ENCODE assay signal across 9 mouse cellular contexts in genomic region chr13:12369041-12369621, GRCm38 (mm10). TPM values are rescaled to one million over a fixed set of nuclear protein-coding genes. Genes with fewer than 3 reads are reported as not detected.
DNase-seq lines count a peak whose midpoint lies in the region; ATAC-seq and TF ChIP-seq lines count a peak whose summit lies in the region.
"Had no signal": no experiment of that assay in that cellular context is flagged by ENCODE, and none has a peak within 500 bp of the region (broad histone marks: within the 10 kb centered on the region; RNA-seq: fewer than 3 reads in every experiment).

No protein-coding gene starts in this region.

- 51% methylated on average over 8 of the region's 8 CpGs for WGBS in liver, adult 2 months
- WGBS in heart, embryonic 12.5 days = 33% methylated on average over 8 of the region's 8 CpGs

- no peaks in the 10 kb centered on the region for H3K27me3 ChIP-seq in liver, adult 2 months (ENCODE audit: control insufficient read depth, insufficient read depth, low read length)
- no peaks in the 10 kb centered on the region for H3K27me3 ChIP-seq in heart, embryonic 12.5 days (replicated peaks)

- no peak overlapping the region for H3K4me3 ChIP-seq in liver, adult 2 months (ENCODE audit: insufficient read depth, low read depth, low read length)
- H3K4me3 ChIP-seq in brown adipose tissue, adult 24 weeks (ENCODE audit: insufficient read depth, low read depth, low read length) = peak overlapping the region; percentile 12; the same call in 1 of the 2 replicates
- 0 out of 2 replicates have a peak overlapping the region, but pooled peaks have one; percentile 5 for H3K4me3 ChIP-seq in heart, embryonic 12.5 days
- H3K4me3 ChIP-seq: midbrain, embryonic 10.5 days had no signal

- no peaks in the 10 kb centered on the region for H3K79me2 ChIP-seq in liver, adult 2 months (ENCODE audit: control insufficient read depth, insufficient read depth, low read length)

- peak overlapping the region; percentile 51 for H3K4me2 ChIP-seq in heart, embryonic 12.5 days

- no peaks in the 10 kb centered on the region for H3K9me3 ChIP-seq in heart, embryonic 12.5 days (replicated peaks)
- H3K9me3 ChIP-seq: midbrain, embryonic 10.5 days had no signal

- H3K4me1 ChIP-seq in liver, adult 2 months (ENCODE audit: control insufficient read depth, insufficient read depth, low read length) = no peaks in the 10 kb centered on the region
- no peaks in the 10 kb centered on the region for H3K4me1 ChIP-seq in brown adipose tissue, adult 24 weeks (ENCODE audit: control insufficient read depth, insufficient read depth, insufficient read length, low read length)
- peaks cover 31% of the 10 kb centered on the region for H3K4me1 ChIP-seq in heart, embryonic 12.5 days (replicated peaks)
- H3K4me1 ChIP-seq: midbrain, embryonic 10.5 days had no signal

- peak; percentile 30; the same call in 1 of the 2 replicates for ATAC-seq in heart, embryonic 12.5 days (ENCODE audit: insufficient number of reproducible peaks, low FRiP score)
- no peak for ATAC-seq in activated CD4-positive, CD25-positive, alpha-beta regulatory T cell, adult 4 months

- no peak for TF ChIP-seq POLR2A in liver, adult 2 months (IDR thresholded peaks at IDR 0.05; ENCODE audit: extremely low read depth, insufficient read depth, low read length)

- H3K27ac ChIP-seq in liver, adult 2 months (replicated peaks; ENCODE audit: insufficient read depth, low read depth, low read length) = peak overlapping the region; percentile 27; the same call in 1 of the 2 replicates
- peak overlapping the region; percentile 43 for H3K27ac ChIP-seq in brown adipose tissue, adult 24 weeks (replicated peaks; ENCODE audit: low read depth, low read length)
- H3K27ac ChIP-seq in heart, embryonic 12.5 days (ENCODE audit: poor library complexity, severe bottlenecking) = peak overlapping the region; percentile 93
- H3K27ac ChIP-seq: midbrain, embryonic 10.5 days had no signal

- H3K36me3 ChIP-seq in liver, adult 2 months (ENCODE audit: control insufficient read depth, insufficient read depth, low read length) = no peaks in the 10 kb centered on the region
- no peaks in the 10 kb centered on the region for H3K36me3 ChIP-seq in heart, embryonic 12.5 days
- H3K36me3 ChIP-seq: midbrain, embryonic 10.5 days had no signal

- DNase-seq in liver, adult 2 months (ENCODE audit: extremely low read depth, low read depth, low spot score) = no peak
- DNase-seq in liver = no peak
- DNase-seq in lung, postnatal 14 days = peak; percentile 8
- no peak for DNase-seq in thymus, postnatal 14 days
- no peak for DNase-seq in cerebellum, adult 18-20 months

- no peak overlapping the region for H3K9ac ChIP-seq in liver, adult 2 months (ENCODE audit: low read depth, low read length)
- peak overlapping the region; percentile 19 for H3K9ac ChIP-seq in heart, embryonic 12.5 days

- TF ChIP-seq CTCF in liver, adult 2 months (IDR thresholded peaks at IDR 0.05; ENCODE audit: low read depth, low read length) = no peak

RNA-seq across cellular contexts. Expression of gene Heatr1, which starts 25.7 kb away (rescaled TPM):
- 14.5 and 16.1 TPM in 2 replicates for total RNA-seq in liver, adult 2 months (2014; rRNA removed)
- 6.2 and 12.8 TPM in 2 replicates for polyA plus RNA-seq in liver, adult 2 months (2012; rRNA removed)
- 6.4 and 8.1 TPM in 2 replicates for polyA plus RNA-seq in brown adipose tissue, adult 24 weeks (2012; ENCODE audit: insufficient read depth, insufficient read length, missing spikeins)
- polyA plus RNA-seq in heart, embryonic 12.5 days (2016; fragmentation: Nextera tagmentation; extraction: Ambion mirVana) = 13.1 and 16.8 TPM in 2 replicates
- polyA plus RNA-seq in activated CD4-positive, CD25-positive, alpha-beta regulatory T cell, adult 4 months (2017; shearing (Covaris generic)) = 10 to 100 TPM; 32.3 to 42.5 TPM

RNA-seq across cellular contexts. Expression of gene Actn2, which starts 28.6 kb away (rescaled TPM):
- 1.2 TPM in 1 of 2 replicates, not detected in the other for total RNA-seq in liver, adult 2 months (2014; rRNA removed)
- polyA plus RNA-seq in liver, adult 2 months (2012; rRNA removed) = 0.06 and 0.47 TPM in 2 replicates
- polyA plus RNA-seq in brown adipose tissue, adult 24 weeks (2012; ENCODE audit: insufficient read depth, insufficient read length, missing spikeins) = 7.2 and 17.7 TPM in 2 replicates
- polyA plus RNA-seq in heart, embryonic 12.5 days (2016; fragmentation: Nextera tagmentation; extraction: Ambion mirVana) = 1,360 and 1,370 TPM in 2 replicates
- 10 to 100 TPM in 1 of 2 experiments, 1 to 10 TPM in 1; 4.9 to 10.4 TPM for polyA plus RNA-seq in activated CD4-positive, CD25-positive, alpha-beta regulatory T cell, adult 4 months (2017; shearing (Covaris generic))

Comparison
In these comparisons a context has a peak if more than half of its experiments do, and no peak if none do; other contexts are left out.
1. H3K27ac ChIP-seq: peak in every context shown above with its lines; median percentile 93 in heart, embryonic 12.5 days; 43 in brown adipose tissue, adult 24 weeks; 27 in liver, adult 2 months.
2. RNA of gene Actn2, which starts 28.6 kb away (polyA plus RNA-seq): 1,360 to 1,370 TPM in heart, embryonic 12.5 days; 4.9 to 10.4 TPM in activated CD4-positive, CD25-positive, alpha-beta regulatory T cell, adult 4 months, 7.2 to 17.7 TPM in brown adipose tissue, adult 24 weeks and 0.06 to 0.47 TPM in liver, adult 2 months; every median in the first group is over 10 times any median in the second.